Mouse (Mus musculus) hematopoietic multipotent progenitor cell, adult 10-12 weeks (in vitro differentiated cells): ENCODE data around the gene 6430548M08Rik. TPM values are rescaled to one million over a fixed set of nuclear protein-coding genes. Genes with fewer than 3 reads are reported as not detected.

ENCODE experiments used
- polyA plus RNA-seq: library from polyadenylated mRNA; stranded (reverse); fragments of >175 nt; gene quantifications from 2 replicates; pipeline ENCODE4 v1.2.3, GENCODE M21; 2012; ENCODE audit warnings: low replicate concordance

The 6430548M08Rik gene
- 11.1 and 30.4 TPM in 2 replicates for polyA plus RNA-seq

DNA sequence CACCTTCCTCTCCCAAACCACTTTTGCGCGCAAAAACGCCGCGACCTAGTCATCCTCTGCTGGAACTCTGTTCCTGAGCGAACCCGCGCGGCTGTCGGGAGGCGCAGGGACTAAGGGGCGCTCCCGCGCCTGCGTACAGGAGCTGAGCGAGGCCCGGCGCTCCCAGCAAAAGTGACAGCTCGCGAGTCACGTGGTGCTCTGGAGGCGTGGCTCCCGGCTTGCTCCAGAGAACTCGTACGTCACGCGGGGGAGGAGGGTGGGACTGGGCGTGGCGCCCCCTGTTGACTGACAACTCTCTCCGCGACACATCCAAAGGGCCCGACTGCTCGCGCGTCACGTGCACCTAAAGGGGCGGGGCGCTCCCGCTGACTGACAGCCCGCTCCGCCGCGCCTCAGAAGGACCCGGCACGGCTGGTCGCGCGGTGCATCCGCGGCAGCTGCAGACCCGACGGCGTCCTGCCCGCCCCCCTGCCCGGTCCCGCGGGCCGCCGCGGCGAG lies at the start of gene 6430548M08Rik:
Gene 6430548M08Rik (plus strand): TSS at position 395 of the 498 bp plus-strand sequence.

DNA sequence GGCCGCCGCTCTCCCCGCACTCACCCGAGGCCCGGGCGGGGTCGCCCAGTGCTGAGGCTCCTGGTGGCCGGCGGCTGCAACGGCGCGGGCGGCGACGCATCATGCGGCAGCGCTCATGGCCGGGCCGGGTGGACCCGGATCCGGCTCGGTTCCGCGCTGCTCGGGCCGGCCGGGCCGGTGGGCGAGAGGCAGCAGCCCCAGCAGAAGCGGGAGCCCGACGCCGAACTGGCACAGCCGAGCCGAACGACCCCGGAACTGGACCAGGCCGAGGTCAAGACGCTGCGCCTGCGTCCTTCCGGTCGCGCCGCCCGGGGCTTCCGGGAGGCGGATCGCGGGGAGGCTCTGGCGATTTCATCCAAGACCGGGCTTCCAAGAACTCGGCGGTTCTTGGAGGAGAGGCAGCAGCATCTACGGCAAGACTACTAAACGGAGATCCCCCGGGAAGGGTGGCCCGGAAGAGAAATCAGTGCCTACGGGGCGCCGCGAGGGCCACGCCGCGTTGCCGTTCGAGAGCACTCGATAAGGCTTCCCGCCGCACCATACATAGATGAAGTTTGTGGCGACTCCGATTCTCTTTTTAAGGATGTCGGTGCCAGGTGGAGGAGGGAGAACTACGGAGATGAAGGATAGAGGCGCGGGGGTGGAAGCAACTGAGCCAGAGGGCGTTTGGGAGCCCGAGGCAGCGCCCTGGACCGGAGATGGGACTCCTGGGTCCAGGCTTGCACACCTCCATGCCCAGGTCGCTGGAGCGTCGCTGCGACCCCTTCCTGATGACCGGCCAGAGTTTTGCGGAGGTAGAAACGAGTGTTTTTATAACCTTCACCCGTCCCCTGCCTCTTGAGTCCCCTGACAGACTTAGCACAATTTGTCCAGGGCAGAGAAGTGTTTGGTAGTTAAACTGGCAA lies 12.6 kb upstream of the 6430548M08Rik start, which contains the start of gene Zdhhc7:
Gene Zdhhc7 (minus strand): TSS at position 415 of the 905 bp plus-strand sequence.

GRCm38 (mm10) chr8:120177318-120178123 lies 63.6 kb downstream of the 6430548M08Rik start, which contains the start of gene Fam92b:
Gene Fam92b (minus strand): TSS chr8:120177466.

Other genes starting within 250 kb of the 6430548M08Rik start
- gene Usp10, start 203.8 kb upstream of the 6430548M08Rik start, polyA plus RNA-seq = 32.0 and 36.2 TPM in 2 replicates
- gene Gm20388, start 203.3 kb upstream of the 6430548M08Rik start, polyA plus RNA-seq = 25.2 and 37.7 TPM in 2 replicates
- gene Crispld2, start 121.7 kb upstream of the 6430548M08Rik start, polyA plus RNA-seq = 1.4 and 5.9 TPM in 2 replicates
- 31.2 and 38.2 TPM in 2 replicates for gene Zdhhc7, start 12.7 kb upstream of the 6430548M08Rik start, polyA plus RNA-seq
- not detected in 2 replicates for gene Fam92b, start 63.3 kb downstream of the 6430548M08Rik start, polyA plus RNA-seq
- 103 and 200 TPM in 2 replicates for gene Gse1, start 114.3 kb downstream of the 6430548M08Rik start, polyA plus RNA-seq